Mouse (Mus musculus) cerebellum, adult 18-20 months (tissue): ENCODE data around the gene Ndufaf2.

Experiments
- DNase-seq, 2 experiments: peaks; one replicate each; pipeline ENCODE4 v3.0.0; 2021

Gene Ndufaf2

GRCm38 (mm10) chr13:108135617-108136016, 22.8 kb downstream of the Ndufaf2 start:
- no peak for DNase-seq

DNA sequence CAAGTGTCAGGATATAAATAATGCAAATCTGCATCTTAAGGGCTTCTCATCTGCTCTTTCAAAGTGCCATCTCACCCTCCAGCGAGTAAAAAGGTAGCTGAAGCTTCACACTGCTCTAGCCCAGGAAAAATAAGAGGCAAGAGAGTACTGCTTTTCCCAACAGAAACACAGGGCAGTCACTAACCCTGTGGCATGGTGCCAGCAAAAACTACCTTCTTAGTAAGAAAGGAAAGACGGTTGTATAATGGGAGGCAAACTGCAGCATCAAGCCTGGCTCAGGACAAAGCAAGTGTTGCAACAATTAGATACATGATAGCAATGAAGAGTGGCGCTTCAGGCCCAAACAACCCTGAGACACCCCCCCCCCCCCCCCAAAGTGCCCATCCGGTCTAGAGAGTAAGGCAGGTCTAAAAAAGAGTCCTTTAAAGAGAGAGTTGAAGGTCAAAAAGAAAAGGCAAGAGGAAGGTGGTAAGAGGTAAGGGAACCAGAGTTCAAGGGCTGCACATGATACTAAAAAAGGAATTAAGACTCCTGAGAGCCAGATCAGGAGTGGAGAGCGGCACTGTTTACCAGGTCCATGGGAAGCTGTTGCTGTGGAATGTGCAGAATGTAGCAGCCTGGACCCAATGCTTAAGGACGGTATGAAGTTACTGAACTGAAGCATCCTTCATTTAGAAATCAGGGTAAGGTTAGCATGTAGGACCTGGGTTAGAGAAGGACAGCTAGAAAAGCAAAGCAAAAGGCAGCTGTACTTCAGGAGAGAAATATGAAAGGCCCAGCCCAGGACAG, 26.2 kb downstream of the Ndufaf2 start:
- no peak for DNase-seq

DNA sequence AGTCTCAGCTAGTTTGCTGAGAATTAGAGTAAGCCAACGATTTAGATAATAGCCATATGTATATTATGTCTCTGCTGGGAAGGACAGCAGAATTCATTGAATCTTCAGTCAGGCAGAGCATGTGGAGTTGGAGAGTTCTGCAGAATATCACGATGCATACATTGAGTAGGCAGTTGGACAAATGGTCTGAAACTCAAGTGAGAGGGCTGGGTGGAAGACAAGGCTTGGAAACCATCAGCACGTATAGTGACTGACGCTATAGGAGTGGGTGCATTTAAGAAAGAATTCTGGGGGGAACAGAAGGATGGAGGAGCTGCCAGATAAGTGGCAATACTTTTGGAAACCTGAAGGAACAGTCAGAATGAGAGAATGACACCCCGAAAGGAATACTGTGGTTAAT, 27.7 kb downstream of the Ndufaf2 start:
- DNase-seq, result no peak

DNA sequence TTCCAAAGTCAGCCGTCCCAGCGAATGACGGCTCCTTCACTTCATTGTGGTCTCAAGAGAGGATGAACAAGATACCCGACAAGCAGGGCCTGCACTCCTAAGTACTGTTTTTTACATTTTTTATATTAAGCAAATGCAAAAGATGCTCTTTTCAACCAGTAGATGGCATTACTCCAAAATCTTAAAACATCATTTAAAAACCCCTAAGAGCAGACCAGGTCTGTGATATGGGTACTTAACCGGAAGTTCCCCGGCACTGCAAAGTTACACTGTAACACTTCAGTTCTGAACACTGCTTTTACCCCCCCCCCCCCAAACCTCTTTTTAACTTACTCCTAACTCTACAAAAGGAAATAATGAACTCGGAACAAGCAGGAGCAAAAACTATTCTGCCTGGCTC, 29.4 kb downstream of the Ndufaf2 start:
- DNase-seq, result no peak

- no peak for DNase-seq
Observed at GRCm38 (mm10) chr13:108127883-108128282, 30.5 kb downstream of the Ndufaf2 start.

DNA sequence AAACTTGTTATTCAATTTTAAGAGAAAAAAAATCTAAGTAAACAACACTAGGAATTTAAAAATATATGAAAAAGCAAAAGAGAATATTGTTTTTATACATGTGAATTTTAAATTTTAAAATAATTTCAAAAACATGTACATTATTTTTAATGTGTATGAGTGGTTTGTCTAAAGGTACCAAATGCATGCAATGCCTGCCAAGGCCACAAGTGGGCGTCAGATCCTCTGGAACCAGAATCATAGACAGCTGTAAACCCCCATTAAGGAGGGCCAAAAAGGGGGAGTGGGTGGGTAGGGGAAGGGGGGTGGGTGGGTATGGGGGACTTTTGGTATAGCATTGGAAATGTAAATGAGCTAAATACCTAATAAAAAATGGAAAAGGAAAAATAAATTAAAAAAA, 31.3 kb downstream of the Ndufaf2 start:
- DNase-seq, result peak; percentile 23 to 35

DNA sequence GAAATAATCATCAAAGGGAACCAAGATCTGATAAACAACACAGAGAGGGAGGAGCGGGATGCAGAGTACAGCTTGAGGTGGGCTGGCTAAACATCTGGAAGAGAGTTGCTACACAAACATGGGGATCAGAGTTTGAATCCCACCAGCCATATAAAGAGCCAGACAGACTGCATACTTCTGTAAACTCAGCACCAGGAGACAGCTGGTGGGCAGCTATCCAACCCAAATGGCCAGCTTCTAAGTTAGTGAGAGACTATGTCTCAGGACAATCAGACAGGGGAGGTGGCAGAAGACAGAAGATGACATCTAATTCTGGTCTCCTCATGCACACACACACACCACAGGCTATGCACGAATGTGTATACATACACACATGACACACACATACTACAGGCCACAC, 32.2 kb downstream of the Ndufaf2 start:
- DNase-seq, result no peak

- no peak for DNase-seq
Observed at GRCm38 (mm10) chr13:108124096-108124495, 34.3 kb downstream of the Ndufaf2 start.

- DNase-seq, result no peak
Observed at GRCm38 (mm10) chr13:108123109-108123723, 35.2 kb downstream of the Ndufaf2 start.

DNA sequence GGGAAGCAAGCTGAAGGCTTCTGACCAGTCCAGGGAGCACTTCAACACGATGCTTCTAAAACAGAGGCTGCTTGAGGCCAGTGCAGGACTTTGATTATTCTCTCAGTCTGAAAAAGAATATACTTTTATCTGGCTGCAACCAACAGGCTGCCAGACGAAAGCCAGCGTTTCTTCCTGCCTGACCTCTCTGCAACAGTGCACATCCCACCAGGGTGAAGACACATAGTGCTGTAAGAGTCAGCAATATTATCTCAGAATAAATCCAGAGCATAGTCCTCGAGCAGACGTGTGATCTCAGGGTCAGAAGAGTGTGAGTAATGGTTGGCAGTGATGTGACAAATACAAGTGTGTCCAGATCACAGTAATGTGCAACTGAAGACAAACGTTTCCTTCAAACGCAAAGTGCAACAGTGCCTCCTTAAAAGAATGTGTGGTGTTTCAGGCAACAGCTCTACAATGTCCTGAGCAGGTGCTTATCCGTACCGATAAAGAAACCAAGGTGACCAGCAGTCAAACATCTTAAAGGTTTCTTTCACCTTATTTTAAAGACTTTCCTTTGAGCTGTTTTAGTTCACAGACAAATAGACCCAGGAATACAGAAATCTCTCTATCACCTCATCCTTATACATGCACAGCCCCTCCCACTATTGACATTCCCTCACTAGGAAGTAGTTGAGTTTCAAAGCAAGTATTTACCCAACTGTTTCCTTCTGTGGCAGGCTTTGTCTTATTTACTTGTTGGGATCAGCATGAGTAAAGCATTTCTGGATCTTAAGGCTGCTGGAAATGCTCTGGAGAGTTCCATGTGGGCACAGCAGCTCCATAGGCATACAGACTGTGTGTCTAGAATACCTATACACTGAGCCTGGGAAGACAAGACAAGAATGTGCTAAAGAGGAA, 38.8 kb downstream of the Ndufaf2 start:
- DNase-seq, result no peak

DNA sequence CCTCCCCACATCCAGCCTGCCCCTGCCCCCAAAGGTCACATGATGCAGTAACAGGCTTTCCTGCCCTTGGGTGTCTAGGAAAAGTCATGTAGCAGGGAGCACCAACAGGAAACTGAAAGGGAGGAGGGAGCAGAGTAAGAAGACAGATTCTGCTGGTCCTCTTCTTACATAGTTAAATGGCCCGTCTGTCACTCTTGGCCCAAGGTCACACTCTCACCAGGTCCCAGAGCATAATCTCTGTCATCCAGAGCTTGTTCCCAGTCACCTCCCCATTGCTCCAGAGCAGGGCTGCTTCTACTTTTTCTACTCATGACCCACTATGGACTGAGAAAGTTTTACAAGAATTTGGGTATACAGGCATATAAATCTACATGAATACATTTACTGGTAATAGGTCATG, 40.2 kb downstream of the Ndufaf2 start:
- peak in 1 of 2 experiments; percentile 18 for DNase-seq

- no peak for DNase-seq
Observed at GRCm38 (mm10) chr13:108117654-108118053, 40.8 kb downstream of the Ndufaf2 start.

- no peak for DNase-seq
Observed at GRCm38 (mm10) chr13:108114257-108114656, 44.2 kb downstream of the Ndufaf2 start.

DNA sequence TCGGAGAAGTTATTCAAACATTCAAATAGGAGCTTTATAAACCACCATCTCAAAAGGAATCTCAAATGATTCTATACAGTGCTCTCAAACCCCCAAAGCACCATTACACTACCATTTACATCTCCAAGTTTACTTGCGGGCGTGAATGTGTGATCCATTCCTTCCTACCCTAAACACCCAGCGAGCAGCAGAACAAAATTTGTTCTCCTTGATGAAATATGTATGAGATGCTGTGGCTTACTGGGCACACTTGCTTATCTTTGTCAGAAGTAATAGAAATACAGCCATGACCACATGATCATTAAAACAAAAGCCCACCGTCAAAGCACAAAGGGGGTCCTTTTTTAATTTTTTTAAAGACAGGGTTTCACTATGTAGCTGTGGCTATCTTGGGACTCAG, 44.9 kb downstream of the Ndufaf2 start:
- no peak for DNase-seq

GRCm38 (mm10) chr13:108110929-108111328, 47.5 kb downstream of the Ndufaf2 start:
- no peak for DNase-seq

DNA sequence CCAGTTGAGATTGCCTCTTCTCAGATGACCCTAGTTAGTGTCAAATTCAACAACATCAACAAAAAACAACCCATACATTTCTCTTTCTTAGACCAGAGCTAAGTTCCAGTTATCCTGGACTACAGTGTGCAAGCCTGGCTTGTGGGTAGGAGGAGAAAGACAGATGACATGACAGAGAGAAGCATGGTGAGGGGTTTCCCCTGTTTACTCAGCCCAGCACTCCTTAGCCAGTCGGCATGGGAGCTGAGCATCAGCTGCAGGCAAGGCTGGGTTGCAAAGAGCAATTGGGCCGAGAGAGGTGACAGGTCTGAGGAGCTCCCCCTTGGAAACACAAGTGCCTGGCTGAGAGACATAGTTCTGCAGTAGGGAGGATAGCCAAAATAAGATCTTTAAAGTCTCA, 57.7 kb downstream of the Ndufaf2 start:
- DNase-seq, result no peak

DNA sequence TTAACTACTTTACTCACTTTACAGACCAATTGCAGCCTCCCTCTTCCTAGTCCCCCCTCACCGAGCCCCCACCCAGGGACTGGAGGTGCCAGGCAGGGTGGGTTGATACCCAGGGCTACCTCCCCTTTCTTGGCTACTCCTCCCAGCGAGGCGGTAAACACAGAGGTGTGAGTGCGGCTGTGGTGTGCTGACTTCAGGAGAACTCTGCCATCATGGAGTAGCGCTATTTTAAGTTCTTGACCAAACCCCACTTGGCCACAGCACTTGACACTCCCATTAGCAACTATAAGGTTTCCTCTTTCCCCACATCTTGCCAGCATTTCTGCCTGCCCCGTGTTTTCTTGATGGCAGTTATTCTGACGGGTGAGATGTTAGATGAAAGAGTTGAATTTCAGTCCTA, 62.0 kb downstream of the Ndufaf2 start:
- no peak for DNase-seq

- peak; percentile 91 to 94 for DNase-seq
Observed at GRCm38 (mm10) chr13:108095617-108096016, 62.8 kb downstream of the Ndufaf2 start.

DNA sequence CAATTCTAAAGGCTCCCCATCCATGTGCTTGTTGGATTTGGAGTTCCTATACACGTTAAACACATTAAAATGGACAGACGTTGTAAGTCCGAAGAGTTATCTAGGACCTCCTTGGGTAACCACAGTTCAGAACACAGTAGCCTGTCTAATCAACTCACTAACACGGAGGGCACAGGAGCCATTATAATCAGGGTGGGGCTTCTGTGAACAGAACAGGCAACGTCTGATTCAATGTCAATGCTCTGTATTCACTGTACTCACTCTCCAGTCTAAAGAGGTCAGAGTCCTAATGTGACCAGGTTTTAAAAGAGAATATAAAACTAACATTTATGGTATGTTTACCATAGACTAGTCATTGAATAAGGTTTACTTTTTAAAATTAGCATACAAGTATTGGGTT, 63.7 kb downstream of the Ndufaf2 start:
- DNase-seq, result no peak

DNA sequence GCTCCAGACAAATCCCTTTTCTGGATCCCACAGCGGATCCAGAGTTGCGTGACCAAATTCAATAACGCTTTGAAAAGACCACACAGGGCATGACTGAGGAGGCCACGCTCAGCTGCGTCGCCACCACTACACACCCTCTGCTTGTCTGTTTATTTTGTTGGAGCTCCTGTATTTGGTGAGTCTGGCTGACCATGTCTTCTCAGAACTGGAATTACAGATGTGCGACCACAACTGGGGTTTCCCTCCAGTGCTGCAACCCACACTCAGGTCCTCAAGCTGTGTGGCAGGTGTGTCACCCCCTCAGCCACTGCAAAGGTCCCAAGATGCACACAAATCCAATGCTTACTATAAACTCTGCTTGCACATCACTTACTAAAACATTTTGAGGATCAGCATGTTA, 66.1 kb downstream of the Ndufaf2 start:
- DNase-seq, result no peak

DNA sequence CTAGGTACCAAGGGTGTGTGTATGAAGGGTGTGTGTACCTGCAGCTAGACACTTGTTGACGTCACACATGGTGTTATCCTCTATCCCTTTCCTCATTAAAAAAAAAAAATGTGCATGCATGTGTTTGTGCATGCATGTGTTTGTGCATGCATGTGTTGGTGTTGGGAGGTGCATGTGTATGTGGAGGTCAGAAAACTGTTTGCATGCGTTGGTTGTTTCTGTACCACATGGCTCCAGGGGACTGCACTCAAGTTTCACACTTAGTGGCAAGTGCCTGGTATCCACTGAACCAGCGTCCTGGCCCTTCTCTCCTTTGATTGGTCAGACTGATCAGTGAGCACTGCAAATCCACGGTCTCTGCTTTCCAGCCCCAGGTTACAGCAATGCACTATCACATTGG, 71.7 kb downstream of the Ndufaf2 start:
- DNase-seq, result no peak

GRCm38 (mm10) chr13:108086036-108086435, 72.4 kb downstream of the Ndufaf2 start:
- DNase-seq, result no peak

DNA sequence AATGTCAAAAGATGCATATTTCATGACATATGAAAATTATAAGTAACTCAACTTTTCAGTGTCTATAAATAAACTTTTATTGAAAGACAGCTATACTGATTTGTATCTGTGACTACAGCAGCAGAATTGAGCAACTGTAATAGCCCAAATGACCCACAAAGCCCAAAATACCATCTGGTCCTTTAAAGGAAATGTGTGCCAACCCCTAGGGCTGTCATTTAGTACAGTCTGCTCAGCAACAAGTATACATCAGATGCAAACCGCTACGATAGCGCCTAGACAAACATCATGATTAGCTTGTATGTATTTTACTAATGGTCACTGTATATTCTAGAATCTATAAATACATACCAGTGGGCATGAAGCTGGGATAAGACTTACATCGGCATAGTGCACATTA, 74.3 kb downstream of the Ndufaf2 start:
- peak; percentile 11 to 25 for DNase-seq

- DNase-seq, result no peak
Observed at GRCm38 (mm10) chr13:108077901-108078300, 80.5 kb downstream of the Ndufaf2 start.
